Mouse (Mus musculus) CH12.LX (cell line): ENCODE measurements at regions not wholly inside any gene's neighbourhood (a gene's known extent, or its start where the extent isn't known, plus 50 kb on each side); places are given as distances from the start of the nearest gene placed in this dataset.

Experiments
- DNase-seq: peaks from one replicate; pipeline ENCODE4 v3.0.0-alpha.2; 2013; ENCODE audit errors: extremely low read depth
- H3K27ac ChIP-seq: 2 replicates; pipeline ENCODE4 v1.5.1; 2012; ENCODE audit warnings: low read depth, mild to moderate bottlenecking, control low read depth, moderate library complexity; ENCODE audit not compliant: insufficient read depth
- H3K27me3 ChIP-seq: replicated peaks from 2 replicates; pipeline ENCODE3; 2012; ENCODE audit warnings: inconsistent platforms
- H3K36me3 ChIP-seq, 2 experiments: replicated peaks in 1 of 2; 2 replicates each; pipeline versions ENCODE3 to v1.6.1; 2012; ENCODE audit warnings: inconsistent platforms in 1 of 2, low read length in 1 of 2, mild to moderate bottlenecking in 1 of 2, mixed read lengths in 1 of 2, moderate library complexity in 1 of 2; ENCODE audit not compliant: control insufficient read depth in 1 of 2, insufficient read depth in 1 of 2
- H3K4me1 ChIP-seq, 2 experiments: 2 replicates each; pipeline ENCODE4 v1.6.1; 2012; ENCODE audit warnings: inconsistent platforms in 1 of 2, moderate library complexity in 1 of 2; ENCODE audit not compliant: insufficient read depth in 2 of 2, control insufficient read depth in 1 of 2
- H3K4me2 ChIP-seq: 2 replicates; pipeline ENCODE4 v1.6.1; 2012; ENCODE audit warnings: low read depth, mild to moderate bottlenecking, control low read depth; ENCODE audit not compliant: poor library complexity, insufficient read depth, severe bottlenecking
- H3K4me3 ChIP-seq, 3 experiments: fragments of 150-350 bp in 1 of 3; sonication (generic) in 1 of 3; replicated peaks in 1 of 3; 2 replicates each; pipeline versions ENCODE3 to v1.5.1; 2011 to 2012; ENCODE audit warnings: low read depth in 2 of 3, low read length in 2 of 3, mild to moderate bottlenecking in 2 of 3, moderate library complexity in 2 of 3, control low read depth in 1 of 3, improper control_type of control experiment in 1 of 3, inconsistent platforms in 1 of 3, mixed read lengths in 1 of 3; ENCODE audit not compliant: poor library complexity in 1 of 3
- H3K79me2 ChIP-seq: replicated peaks from 2 replicates; pipeline ENCODE4 v1.6.1; 2012; ENCODE audit warnings: mild to moderate bottlenecking, moderate library complexity; ENCODE audit not compliant: control insufficient read depth, poor library complexity, insufficient read depth, severe bottlenecking; ENCODE audit errors: extremely low read depth
- H3K9ac ChIP-seq: 2 replicates; pipeline ENCODE4 v1.6.1; 2012; ENCODE audit warnings: low read depth, mild to moderate bottlenecking, control low read depth, moderate library complexity; ENCODE audit not compliant: insufficient read depth
- H3K9me3 ChIP-seq: replicated peaks from 2 replicates; pipeline ENCODE3; 2012; ENCODE audit warnings: low read length, inconsistent platforms, mixed read lengths
- CTCF ChIP-seq, 2 experiments: IDR thresholded peaks in 1 of 2; conservative IDR thresholded peaks in 1 of 2; 2 replicates each; pipeline ENCODE4 v1.5.1; 2011 to 2012; ENCODE audit warnings: low read depth in 2 of 2, low read length in 2 of 2, improper control_type of control experiment in 1 of 2, inconsistent platforms in 1 of 2, mild to moderate bottlenecking in 1 of 2, moderate library complexity in 1 of 2
- ELF1 ChIP-seq: IDR thresholded peaks from 2 replicates; pipeline ENCODE4 v1.6.1; 2014; ENCODE audit warnings: low read depth, mild to moderate bottlenecking, inconsistent platforms, low read length, improper control_type of control experiment
- EP300 ChIP-seq: IDR thresholded peaks from 2 replicates; pipeline ENCODE4 v1.6.1; 2011; ENCODE audit warnings: low read length, improper control_type of control experiment
- ETS1 ChIP-seq: conservative IDR thresholded peaks from 2 replicates; pipeline ENCODE4 v1.6.1; 2012; ENCODE audit warnings: low read depth, mild to moderate bottlenecking, inconsistent platforms, low read length, improper control_type of control experiment, moderate library complexity
- GABPA ChIP-seq: IDR thresholded peaks from 2 replicates; pipeline ENCODE4 v1.6.1; 2012; ENCODE audit warnings: low read depth, low read length, improper control_type of control experiment, inconsistent platforms; ENCODE audit not compliant: insufficient replicate concordance
- IRF4 ChIP-seq: IDR thresholded peaks from 2 replicates; pipeline ENCODE4 v1.6.1; 2014; ENCODE audit warnings: low read depth, mild to moderate bottlenecking, inconsistent platforms, low read length, improper control_type of control experiment
- JUND ChIP-seq: conservative IDR thresholded peaks from 2 replicates; pipeline ENCODE4 v1.6.1; 2011; ENCODE audit warnings: low read depth, low read length, improper control_type of control experiment
- MAFK ChIP-seq: IDR thresholded peaks from 2 replicates; pipeline ENCODE4 v1.6.1; 2011; ENCODE audit warnings: low read length, improper control_type of control experiment; ENCODE audit not compliant: insufficient replicate concordance
- MYC ChIP-seq: IDR thresholded peaks from 2 replicates; pipeline ENCODE4 v1.6.1; 2011; ENCODE audit warnings: low read depth, mild to moderate bottlenecking, improper control_type of control experiment, low read length
- NELFE ChIP-seq: IDR thresholded peaks from 2 replicates; pipeline ENCODE4 v1.6.1; 2011; ENCODE audit warnings: low read depth, low read length, improper control_type of control experiment
- RCOR1 ChIP-seq: conservative IDR thresholded peaks from 2 replicates; pipeline ENCODE4 v1.6.1; 2012; ENCODE audit warnings: low read depth, mild to moderate bottlenecking, inconsistent platforms, low read length, improper control_type of control experiment
- SIN3A ChIP-seq: IDR thresholded peaks from 2 replicates; pipeline ENCODE4 v1.6.1; 2012; ENCODE audit warnings: low read length, improper control_type of control experiment, inconsistent platforms
- TCF12 ChIP-seq: IDR thresholded peaks from 2 replicates; pipeline ENCODE4 v1.6.1; 2014; ENCODE audit warnings: low read depth, mild to moderate bottlenecking, inconsistent platforms, low read length, improper control_type of control experiment
- USF2 ChIP-seq: conservative IDR thresholded peaks from 2 replicates; pipeline ENCODE4 v1.6.1; 2011; ENCODE audit warnings: low read depth, low read length, improper control_type of control experiment
- ZC3H11A ChIP-seq: IDR thresholded peaks from 2 replicates; pipeline ENCODE4 v1.6.1; 2012; ENCODE audit warnings: low read depth, mild to moderate bottlenecking, inconsistent platforms, low read length, improper control_type of control experiment
- ZKSCAN1 ChIP-seq: IDR thresholded peaks from 2 replicates; pipeline ENCODE4 v1.6.1; 2012; ENCODE audit warnings: low read depth, inconsistent platforms, low read length, improper control_type of control experiment, borderline replicate concordance
- ZMIZ1 ChIP-seq: IDR thresholded peaks from 2 replicates; pipeline ENCODE4 v1.6.1; 2012; ENCODE audit warnings: low read depth, mild to moderate bottlenecking, inconsistent platforms, low read length, improper control_type of control experiment
- dilution Hi-C: fragments of 300-500 bp; cut with MboI; formaldehyde crosslinking; loops from 2 replicates; pipeline ENCODE4 v1.14.3; 2020; ENCODE audit warnings: low sequenced_read_pairs; ENCODE audit not compliant: extremely low pct_unique_long_range_greater_than_20kb, extremely low pct_ligation_motif_present
- in situ Hi-C: fragments of 300-500 bp; cut with MboI; formaldehyde crosslinking; loops from 3 replicates; pipeline ENCODE4 v1.14.3; 2019; ENCODE audit warnings: low sequenced_read_pairs, low pct_ligation_motif_present, low pct_unique_long_range_greater_than_20kb, mixed read lengths

DNA sequence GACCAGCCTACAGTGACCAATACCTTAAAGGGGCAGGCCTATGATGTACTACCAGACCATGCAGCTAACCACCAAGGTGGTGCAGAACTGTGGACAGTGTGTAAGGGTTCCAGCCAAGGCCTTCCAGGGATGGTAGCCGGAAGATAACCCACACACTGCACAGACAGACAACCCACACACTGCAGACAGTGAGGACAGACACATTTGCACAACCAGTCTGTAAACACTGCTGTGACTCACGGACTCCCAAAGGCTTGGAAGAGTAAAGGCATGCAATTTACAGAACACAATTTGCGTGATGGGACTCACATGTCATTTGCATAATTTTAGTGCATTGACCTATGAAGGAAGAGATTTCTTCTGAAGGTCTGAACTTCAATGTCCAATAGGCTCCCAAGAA is 82.2 kb upstream of the Tnrc6c start:
- Histone ChIP-seq H3K27ac (no peak overlapping the region), H3K4me1 (peaks cover 8 to 43% of the 10 kb centered on the region in 2 experiments), H3K9ac (no peak overlapping the region), H3K9me3 (no peaks in the 10 kb centered on the region), H3K36me3 (no peaks in the 10 kb centered on the region), H3K79me2 (no peaks in the 10 kb centered on the region), H3K27me3 (no peaks in the 10 kb centered on the region), H3K4me3 (no peak overlapping the region), H3K4me2 (no peak overlapping the region)
- DNase-seq: no peak
- dilution Hi-C loops (no loop called here), in situ Hi-C loops (no loop called here)
- TF ChIP-seq USF2 (no peak), MYC (no peak), JUND (no peak), ZKSCAN1 (no peak), TCF12 (no peak), MAFK (no peak), RCOR1 (no peak), SIN3A (no peak), GABPA (no peak), IRF4 (no peak), ZMIZ1 (no peak), NELFE (no peak)

DNA sequence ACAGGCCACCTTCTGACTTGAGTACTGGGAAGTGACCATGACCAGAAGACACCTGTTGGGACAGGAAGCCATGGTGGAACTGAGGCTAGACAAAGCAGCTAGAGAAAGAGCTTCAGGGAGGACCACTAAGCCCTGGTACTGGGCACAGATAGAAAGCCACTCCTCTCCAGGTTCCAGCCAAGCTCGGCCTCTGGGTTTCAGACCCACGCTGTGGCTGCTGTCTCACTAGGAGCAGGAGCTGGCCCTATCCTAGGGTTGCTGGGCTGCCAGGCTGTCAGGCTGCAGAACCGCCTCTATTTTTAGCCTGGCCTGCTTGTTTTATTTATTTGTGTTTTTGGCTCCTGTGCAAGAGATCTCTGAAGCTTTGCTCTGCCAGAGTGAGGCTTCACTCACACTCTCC is 79.4 kb upstream of the Tnrc6c start:
- H3K9me3 ChIP-seq: no peaks in the 10 kb centered on the region
- H3K79me2 ChIP-seq: no peaks in the 10 kb centered on the region
- H3K36me3 ChIP-seq: no peaks in the 10 kb centered on the region
- H3K4me3 ChIP-seq: no peak overlapping the region
- H3K4me2 ChIP-seq: no peak overlapping the region
- DNase-seq: no peak
- TF ChIP-seq ETS1 (no peak), CTCF (conservative IDR thresholded peaks at IDR 0.05 in 1 of 2, IDR thresholded peaks at IDR 0.05 in 1 of 2; ENCODE audit: low read depth in 2 of 2, low read length in 2 of 2) (no peak), MAFK (no peak), EP300 (no peak), ELF1 (no peak), ZC3H11A (no peak)
- no peaks in the 10 kb centered on the region for H3K27me3 ChIP-seq
- in situ Hi-C loops (no loop called here), dilution Hi-C loops (no loop called here)
- peaks cover 5 to 38% of the 10 kb centered on the region in 2 experiments for H3K4me1 ChIP-seq
- no peak overlapping the region for H3K27ac ChIP-seq
- H3K9ac ChIP-seq: no peak overlapping the region
